Mouse (Mus musculus) adrenal gland, postnatal 36 days (tissue): ENCODE data around the gene Rpap3. TPM values are rescaled to one million over a fixed set of nuclear protein-coding genes. Genes with fewer than 3 reads are reported as not detected.
"Not testable (repeated sequence)": the region's sequence is repeated elsewhere in the genome, so short reads cannot be mapped to it uniquely, and the experiment has no call there.

ENCODE experiments used
- DNase-seq, 2 experiments: peaks; one replicate each; pipeline ENCODE4 v3.0.0; 2021; ENCODE audit warnings: mixed read lengths in 1 of 2
- total RNA-seq, 2 experiments: library from RNA; stranded (reverse); gene quantifications; 2 replicates each; pipeline ENCODE4 v1.2.3; 2021

The Rpap3 gene
- total RNA-seq, 2 experiments from 2014 or later, result 19.5 to 20.5 TPM

DNA sequence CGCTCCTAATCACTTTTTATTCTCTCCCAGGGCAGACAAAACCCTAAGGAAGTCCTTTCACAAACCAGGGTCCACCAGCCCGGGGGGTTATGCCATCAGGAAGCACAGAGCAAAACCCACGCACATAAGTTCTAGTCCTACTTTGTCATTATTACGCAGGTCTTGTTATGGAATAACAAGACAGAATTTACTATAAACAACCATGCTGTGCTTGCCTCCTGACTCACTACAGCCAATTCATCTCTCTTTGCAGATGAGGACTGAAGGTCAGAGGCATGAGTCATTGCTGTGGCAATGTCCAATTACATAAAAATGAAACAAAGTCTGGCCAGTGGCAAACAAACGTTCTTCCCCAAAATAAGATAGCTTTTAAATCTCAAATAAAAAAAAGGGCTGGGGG lies 12.2 kb downstream of the Rpap3 start:
- DNase-seq, result peak; percentile 44 to 65

DNA sequence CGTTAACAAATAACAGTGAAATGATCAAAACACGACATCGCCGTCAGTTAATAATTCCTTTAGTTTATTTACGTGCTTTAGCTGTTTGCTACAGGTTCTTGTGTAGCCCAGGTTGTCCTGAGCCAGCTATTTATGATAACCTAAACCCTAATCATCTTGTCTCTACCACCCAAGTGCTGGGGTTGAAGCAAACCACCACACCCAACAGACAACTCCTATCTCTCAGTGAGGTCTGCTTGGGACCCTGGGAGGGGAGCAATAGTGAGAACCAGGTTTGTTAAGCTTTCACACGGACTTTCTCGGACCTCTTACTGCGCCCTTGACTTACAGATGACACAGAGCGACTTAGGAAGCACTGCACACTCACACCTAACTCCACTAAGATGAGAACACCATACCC lies 21.5 kb downstream of the Rpap3 start:
- DNase-seq, result no peak

DNA sequence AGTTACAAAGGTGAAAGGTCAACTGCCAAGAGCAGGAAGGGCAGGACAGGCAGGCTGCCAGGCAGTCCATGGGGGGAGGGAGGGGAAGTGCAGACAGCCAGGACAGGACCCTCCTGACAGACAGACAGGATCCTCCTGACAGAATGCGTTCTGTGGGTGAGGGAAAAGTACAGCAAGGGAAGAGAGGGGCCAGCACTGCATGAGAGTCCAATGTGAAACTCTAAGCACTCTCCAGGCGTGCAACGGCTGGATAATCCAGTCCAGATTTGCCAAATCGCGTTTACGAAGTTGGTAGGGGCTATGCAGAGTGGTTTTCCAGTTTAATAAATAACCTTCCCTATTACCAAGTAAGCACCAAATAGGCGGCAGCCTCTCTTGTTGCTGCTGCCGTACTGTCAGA lies 23.6 kb downstream of the Rpap3 start:
- no peak for DNase-seq

DNA sequence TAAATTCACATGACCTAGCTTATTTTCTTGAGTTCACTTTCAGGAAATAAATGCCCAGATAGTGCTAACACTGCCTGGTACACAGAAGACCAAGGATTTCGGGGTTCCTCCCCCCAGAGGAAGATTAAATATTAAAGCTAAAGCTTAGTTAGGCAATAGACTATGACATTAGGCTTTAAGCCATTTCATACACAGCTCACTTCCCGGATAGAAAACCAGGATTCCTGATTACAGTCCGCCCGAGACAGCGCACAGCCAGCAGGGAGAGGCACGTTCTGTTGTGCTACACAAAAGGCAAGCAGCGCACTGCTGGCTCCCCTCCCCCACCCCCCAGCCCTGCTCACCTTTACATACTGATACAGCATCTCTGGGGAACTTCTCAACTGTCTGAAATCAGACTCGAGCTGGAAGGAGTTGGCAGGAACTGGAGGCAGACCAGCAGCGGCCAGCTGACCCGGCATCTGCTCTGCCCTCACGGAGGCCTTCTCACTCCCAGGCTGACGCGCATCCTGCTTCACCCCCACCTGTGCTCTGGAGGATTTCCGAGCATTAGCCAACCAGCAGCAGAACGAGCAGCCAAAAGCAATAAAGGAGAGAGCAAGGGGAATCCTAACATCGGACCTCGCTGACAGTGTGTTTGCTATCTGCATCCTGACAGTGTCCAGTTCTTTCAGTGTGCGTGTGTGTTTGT lies 25.5 kb downstream of the Rpap3 start:
- DNase-seq, result no peak

DNA sequence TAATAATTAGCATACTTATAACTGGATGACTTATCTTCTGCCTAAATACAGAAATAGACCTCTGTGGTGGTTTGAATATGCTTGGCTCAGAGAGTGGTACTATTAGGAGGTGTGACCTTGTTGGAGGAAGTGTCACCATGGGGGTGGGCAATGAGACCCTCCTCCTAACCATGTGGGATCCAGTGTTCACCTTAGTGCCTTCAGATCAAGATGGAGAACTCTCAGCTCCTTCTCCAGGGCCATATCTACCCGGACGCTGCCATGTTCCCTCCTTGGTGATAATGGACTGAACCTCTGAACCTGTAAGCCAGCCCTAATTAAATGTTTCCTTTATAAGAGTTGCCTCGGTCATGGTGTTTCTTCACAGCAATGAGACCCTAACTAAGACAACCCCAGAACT lies 28.3 kb downstream of the Rpap3 start:
- no peak for DNase-seq

DNA sequence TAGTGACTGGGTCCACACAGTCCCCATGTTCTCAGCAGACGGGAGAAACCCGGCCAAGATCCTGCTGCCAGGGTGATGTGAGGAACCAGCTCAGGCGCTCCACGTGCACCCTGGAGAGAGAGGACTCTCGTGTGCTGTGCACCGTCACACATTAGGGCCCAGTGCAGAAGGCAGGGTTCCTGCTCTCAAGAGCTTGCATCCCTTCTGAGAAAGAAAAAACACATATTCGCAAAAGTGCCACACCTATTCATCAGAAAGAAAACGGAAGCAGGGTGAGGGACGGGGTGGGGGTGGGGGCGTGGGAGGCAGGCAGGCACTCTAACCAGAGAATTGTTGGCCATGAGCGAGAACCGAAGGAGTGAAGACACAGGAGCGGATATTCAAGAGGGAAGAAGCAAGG lies 29.7 kb downstream of the Rpap3 start:
- DNase-seq, result no peak

DNA sequence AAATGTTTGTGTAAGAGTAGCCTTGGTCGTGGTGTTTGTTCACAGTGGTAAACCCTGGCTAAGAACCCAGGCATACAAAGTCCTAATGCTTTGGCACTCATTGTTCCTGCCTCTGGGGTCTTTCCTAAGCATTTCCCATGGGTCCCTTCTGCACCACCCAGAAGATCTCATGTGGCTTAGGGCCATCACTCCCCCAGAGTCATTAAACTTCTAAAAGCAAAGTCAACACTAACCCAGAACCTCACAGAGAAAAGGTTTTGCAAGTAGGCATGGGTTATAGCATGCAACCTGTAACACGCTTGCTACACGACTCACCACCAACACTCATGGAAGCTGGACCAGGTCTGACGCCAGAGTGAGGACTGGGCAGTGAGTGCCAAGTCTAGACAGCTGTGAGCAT lies 31.2 kb downstream of the Rpap3 start:
- no peak for DNase-seq

DNA sequence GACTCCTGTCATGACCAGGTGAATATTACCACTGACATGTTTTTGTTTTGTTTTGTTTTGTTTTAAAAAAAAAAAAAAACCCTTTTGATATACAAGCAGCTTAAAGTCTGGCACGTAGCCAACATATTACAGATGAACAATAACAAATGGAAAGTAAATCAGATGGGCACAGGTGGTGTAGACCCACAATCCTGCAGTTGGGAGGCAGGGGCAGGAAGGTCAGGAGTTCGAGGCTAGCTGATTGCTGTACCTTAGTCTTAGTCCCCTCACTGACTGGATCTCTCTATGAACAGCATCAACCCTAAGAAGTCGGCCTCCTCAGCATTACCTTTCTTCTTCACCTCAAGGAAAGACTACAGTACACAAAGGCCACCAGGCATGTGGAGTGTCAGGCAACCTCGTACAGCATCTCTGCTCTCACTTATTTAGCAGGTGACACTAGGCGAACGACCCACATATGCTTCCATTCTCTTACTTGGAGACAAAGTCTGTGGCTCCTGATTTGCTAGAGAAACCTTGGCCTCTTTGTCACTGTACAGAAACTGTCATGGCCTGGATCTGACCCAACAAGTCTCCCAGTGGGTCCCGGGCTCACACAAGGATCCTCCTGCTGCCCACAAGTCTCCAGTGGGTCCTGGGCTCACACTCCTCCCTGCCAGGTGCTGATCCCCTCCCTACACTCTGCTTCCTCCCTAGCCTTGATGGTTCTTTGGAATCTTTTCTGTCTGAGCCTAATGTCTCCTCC lies 32.2 kb downstream of the Rpap3 start:
- DNase-seq, result no peak

DNA sequence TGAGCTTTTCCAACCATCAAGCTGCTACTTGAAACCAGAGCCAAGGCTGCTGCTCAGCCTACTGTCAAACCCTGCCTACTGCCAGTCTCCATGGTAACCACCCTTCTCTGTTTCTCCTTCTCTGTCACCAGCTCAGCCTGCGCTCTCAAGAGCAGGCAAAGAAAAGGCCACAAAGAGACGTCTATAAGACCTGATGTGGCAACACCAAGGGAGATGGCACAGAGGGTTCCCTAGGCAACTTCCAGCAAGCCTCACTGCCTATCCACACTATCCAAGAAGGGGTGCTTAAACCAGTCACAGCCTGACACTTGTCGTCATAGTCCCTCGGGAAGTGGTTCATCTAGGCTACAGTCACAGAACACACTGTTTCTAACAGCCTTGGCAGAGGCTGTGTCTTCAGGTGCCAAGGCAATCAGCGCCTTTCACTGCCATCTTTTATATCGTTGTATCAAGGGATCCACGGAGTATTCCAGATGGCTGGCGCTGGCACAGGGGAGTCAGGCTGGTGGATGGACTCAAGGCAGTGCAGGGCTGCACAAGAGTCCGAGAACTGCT lies 33.3 kb downstream of the Rpap3 start:
- peak; percentile 34 to 43 for DNase-seq

DNA sequence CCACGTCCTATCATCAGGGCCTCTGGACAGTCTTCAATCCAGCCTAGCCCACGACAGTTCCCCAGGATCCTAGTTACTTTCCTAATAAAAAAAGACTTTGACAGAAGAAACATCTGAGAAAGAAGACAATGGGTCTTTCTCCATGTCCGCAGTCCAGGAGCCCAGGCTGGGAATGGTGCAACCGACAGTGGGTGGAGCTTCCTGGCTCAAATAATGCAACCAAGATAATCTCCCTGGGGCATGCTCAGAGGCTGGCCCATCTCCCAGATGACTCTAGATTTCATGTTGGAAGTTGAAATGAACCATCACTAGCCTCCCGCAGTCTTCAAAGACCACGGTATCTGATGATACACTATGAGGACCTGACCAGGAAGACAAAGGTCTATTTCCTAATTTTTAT lies 35.1 kb downstream of the Rpap3 start:
- peak in 1 of 2 experiments; percentile 20 for DNase-seq

DNA sequence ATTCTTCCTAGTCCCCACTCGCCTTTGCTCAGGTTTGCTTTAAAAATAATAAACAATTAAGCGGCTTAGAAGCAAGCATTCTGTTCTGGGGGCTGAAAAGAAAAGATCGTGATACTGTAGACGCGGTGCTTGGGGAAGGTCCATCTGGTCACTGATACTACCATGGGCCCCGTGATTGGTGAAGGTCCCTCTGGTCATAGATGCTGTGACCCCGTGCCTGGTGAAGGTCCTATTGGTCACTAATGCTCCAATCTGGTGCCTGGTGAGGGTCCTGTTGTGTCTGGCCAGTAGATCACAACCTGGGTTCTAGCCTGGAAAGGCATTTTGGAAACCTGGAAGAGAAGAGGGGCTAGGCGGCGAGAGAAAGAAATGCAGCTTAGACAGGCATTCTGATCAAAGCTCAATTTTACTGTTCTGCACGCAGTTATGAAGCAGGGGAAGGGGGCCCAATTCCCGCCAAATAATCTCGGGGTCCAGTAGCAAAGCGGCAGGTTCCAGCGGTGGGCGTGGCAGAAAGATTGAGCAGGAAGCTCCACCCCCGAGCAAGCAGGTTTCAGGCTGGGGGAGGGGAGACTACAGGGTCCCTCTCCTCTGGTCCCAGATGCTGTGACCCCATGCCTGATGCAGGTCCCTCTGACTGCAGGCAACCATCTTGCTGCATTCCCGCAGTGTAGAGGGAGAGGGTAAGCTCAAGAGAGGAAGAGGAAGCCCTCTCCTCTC lies 37.3 kb downstream of the Rpap3 start:
- DNase-seq, result not testable (repeated sequence)

DNA sequence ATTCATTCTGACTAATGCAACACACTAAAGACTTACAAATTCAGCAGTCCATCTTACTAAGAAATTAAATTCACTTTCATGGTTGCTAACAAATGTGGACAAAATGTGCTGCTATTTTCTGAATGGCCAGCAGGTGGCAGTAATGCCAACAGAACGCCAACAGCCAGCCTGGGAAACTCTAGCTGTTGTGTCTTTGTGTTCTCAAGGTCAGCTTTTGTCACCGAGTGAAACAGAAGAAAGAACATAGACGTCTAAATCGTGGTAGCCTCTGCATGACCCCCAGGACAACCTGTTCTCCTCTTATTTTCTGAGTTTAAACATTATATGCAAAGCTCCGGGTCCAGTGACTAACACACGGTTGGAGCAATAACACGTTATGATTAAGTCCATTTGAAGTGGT lies 38.2 kb downstream of the Rpap3 start:
- peak; percentile 55 to 73 for DNase-seq

DNA sequence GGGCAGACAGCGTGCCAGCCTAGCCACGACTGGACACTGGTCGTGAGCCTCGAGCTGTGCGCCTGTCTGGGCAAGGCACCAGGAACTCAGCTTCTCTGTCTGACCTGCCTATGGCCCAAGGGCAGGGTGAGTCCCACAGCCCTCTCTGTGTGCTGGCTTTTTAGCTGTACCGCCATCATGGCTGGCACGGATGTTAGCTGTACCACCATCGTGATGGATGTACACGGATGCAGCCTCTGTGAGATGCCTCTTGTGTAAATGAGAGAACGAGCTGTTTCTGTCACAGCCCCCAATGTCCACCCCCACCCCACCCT lies 39.2 kb downstream of the Rpap3 start:
- no peak for DNase-seq

DNA sequence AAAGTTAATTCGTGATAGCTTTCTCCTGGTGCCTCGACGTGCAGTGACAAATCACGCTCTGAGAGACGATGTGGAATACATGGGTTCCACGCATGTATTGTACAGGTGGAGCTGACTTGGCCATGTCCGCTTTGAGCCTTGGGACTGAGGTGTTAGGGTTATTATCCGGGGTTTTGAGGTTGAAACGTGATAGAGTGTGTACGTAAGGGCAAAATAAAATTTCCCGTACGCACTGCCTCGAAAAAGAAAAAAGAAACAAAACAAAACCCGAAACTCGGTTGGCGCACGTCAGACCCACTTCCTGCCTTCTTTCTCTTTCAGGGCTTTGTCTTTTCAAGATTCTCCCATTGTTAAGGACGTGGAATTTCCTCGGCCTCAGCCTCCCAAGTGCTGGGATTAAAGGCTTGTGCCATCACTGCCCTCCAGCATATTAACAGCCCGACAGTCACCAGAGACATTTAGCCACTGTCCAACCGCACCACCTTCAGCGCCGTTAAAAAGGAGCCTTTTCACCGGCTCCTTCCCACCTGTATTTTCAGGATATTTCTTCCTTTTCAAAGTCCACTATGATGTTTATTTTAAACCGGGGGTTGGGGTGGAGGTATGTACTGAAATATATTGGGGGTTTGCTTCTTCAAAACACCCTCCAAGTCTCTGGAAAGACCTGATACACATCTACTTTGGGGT lies 39.7 kb downstream of the Rpap3 start:
- DNase-seq, result no peak

DNA sequence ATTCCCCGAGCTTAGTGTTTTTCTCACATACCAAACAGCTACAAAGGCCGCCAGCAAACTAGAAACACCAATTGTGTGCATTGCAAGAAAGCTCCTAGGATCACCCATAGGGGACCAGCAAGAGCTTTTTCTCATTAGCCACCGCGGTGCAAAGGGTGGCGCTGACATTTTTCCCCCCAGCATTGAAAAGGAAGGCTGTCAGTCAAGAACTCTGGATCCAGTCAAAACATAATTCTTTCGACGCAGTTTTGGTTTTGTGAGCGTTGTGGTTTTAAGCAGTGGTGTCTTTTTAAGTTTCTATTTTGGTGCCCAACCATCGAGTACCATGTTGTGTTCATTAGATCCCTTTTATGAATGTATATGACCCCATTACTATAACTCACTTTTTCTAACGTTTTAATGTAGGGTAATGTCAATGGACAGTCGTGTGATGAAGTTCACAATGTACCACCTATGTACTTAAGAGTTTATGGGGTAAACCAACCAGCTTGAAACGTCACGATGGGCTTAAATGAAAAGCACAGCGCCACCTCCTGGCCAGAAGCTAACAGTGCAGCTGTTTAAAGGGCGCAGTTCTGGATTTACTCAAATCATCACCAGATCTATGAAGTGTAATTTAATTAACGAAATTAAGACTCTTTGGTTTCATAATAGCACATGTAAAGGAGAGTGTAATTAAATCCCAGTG lies 40.5 kb downstream of the Rpap3 start:
- peak in 1 of 2 experiments; percentile 23 for DNase-seq

DNA sequence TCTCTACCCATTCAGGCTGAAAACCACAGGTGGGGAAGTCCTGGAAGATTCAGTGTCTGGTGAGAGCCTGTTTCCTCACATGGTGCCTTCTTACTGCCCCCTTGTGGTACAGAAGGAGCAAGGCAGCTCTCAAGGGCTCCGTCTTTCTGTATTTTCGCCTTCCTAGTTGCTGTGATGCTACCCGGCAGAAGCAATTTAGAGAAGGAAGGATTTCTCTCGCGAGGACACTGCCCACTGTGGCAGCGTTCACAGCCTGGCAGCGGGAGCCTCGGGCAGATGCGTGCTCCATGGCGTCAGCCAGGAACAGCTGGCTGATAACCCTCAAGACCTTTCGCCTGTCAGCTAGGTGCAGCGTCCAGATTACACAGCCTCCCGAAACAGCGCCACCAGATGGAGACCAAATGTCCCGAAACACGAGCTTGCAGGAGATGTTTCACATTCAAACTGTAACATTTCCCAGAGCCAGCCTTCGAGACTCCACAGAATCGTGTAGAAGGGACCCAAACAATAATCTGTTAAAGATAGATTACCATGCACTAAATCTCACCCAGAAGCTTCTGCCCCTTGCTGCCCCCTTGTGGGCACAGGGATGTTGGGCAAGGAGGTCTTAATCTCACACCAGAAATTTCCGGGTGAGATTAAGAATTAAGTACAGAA lies 41.7 kb downstream of the Rpap3 start:
- DNase-seq, result peak; percentile 71 to 83

DNA sequence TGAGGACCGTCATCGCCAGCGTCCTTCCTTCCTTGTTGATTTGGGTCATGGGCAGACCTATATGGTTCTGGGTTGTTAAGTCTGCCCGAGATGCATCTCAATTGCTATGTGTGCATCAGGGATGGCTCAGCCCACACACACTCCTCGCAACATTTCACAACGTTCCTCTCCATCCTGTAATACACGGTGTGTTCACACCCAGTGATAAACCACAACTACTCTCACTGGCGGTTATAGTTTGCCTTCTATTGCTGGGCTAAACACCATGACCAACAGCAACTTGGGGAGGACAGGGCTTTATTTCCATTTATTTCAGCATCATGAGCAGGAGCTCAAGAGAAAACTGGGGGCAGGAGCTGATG lies 46.9 kb downstream of the Rpap3 start:
- no peak for DNase-seq

DNA sequence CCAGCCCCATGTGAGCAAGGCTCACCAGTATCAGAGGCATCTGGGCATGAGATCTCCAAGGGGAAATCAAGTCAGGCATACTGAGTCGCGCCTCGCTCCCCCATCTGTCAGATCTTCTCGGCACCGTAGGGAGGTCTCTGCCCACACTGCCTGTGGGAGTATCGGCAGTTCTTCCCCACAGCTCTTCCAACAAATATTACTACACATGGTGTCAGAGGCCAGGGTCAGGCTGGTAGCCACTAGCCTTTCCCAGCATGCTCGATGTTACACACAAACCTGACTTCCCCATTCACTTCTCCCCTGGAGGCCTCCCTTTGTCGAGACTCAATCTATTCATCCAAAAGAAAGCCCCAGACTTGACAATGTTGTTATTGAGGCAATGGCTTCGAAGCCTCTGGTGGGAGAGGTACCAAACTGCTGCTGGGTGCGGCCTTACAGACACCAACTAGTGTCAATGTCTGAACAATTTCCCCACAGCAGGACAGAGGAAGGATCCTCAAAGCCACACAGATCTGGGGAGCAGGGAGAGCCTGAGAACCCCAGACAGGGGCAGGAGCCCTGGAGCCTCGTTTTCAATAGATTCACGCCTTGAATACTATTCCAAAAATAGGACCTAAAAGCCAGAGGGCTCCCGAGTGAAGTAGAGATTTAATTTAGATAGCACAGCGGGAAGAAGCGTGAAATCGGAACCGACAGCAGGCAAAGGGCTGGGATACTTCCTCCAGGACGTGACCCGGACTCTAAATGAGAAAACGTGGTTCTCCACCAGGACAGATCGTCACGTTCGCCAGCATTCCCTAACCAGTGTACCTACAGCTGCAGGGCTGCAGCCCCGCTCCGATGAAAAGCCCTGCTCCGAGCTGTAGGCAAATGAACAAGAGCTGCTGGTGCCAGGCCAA lies 47.5 kb downstream of the Rpap3 start:
- DNase-seq, result no peak

DNA sequence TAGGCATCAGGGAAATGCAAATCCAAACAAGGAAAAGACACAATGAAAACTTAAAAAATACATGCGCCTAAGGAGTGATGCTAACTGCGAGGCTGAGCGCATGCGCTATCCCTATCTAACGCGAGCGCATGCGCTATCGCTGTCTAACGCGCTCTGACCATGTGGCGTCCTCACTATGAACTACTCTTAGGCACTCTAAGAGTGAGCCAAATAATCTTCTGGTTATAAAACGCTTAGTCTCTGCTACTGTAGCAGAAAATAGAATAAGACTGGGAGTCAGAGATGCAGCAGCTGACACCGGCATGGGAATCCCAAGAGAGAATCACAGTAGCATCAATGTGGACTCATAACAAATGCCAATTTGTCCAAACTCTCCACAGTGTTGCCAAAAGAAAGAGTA lies 48.2 kb downstream of the Rpap3 start:
- no peak for DNase-seq

DNA sequence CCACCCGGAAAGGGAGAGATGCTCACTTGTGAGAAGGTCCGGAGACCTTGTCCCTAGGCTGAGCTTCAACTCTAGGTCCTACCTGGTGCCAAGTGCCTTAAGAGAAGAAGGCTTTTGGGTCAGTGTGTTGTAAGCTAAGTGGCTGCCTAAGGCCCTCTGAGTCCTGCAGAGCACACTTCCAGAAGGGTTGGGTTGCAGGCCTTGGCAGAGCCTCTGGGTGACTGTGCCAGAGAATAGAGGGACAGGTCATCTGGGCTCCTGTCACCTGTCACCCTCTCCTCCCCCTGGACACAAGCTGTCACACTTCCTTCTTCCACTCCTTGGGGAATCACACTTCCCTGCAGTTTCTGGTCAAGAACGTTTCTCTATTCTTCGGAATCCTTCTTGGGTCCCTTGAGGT lies 55.9 kb downstream of the Rpap3 start:
- no peak for DNase-seq
